Mouse (Mus musculus): ENCODE results near the gene Zic4.

Gene Zic4

GRCm38 (mm10) chr9:91404229-91404628, 42.0 kb downstream of the Zic4 start:
- no peak for DNase-seq (ENCODE audit: low spot score)

GRCm38 (mm10) chr9:91404905-91405752, 42.9 kb downstream of the Zic4 start:
- DNase-seq (ENCODE audit: low spot score) = no peak

- DNase-seq (ENCODE audit: low spot score) = no peak
These were observed 43.6 kb downstream of the Zic4 start for GRCm38 (mm10) chr9:91405753-91406178.

- no peak for DNase-seq (ENCODE audit: low spot score)
These were observed 44.1 kb downstream of the Zic4 start for GRCm38 (mm10) chr9:91406258-91406763.

GRCm38 (mm10) chr9:91409771-91410170, 47.6 kb downstream of the Zic4 start:
- DNase-seq (ENCODE audit: low spot score) = no peak

GRCm38 (mm10) chr9:91414007-91414661, 51.9 kb downstream of the Zic4 start:
- DNase-seq (ENCODE audit: low spot score) = no peak

GRCm38 (mm10) chr9:91420441-91420840, 58.2 kb downstream of the Zic4 start:
- no peak for DNase-seq (ENCODE audit: low spot score)
